Mouse (Mus musculus) E14TG2a.4 (cell line): ENCODE measurements at regions not wholly inside any gene's neighbourhood (a gene's known extent, or its start where the extent isn't known, plus 50 kb on each side); places are given as distances from the start of the nearest gene placed in this dataset.

Experiments used
- CTCF ChIP-seq: conservative IDR thresholded peaks from 2 replicates; pipeline ENCODE4 v1.5.1; 2014; ENCODE audit warnings: low read length
- NANOG ChIP-seq: IDR thresholded peaks from 2 replicates; pipeline ENCODE4 v1.6.1; 2014; ENCODE audit warnings: borderline replicate concordance, low read length, mixed read lengths
- POU5F1 ChIP-seq: IDR thresholded peaks from 2 replicates; pipeline ENCODE4 v1.6.1; 2014; ENCODE audit warnings: low read length, borderline replicate concordance

GRCm38 (mm10) chr4:89510593-89510992 is 168.6 kb upstream of the Dmrta1 start:
- TF ChIP-seq CTCF (no peak), NANOG (no peak), POU5F1 (no peak)
